Mouse (Mus musculus): Measurements from ENCODE around the gene Dalrd3. TPM values are rescaled to one million over a fixed set of nuclear protein-coding genes. Genes with fewer than 3 reads are reported as not detected.

Dalrd3 gene
- polyA plus RNA-seq, 1 experiment from 2014 or later: 257 TPM

- Histone ChIP-seq H3K36me3 (ENCODE audit: control insufficient read depth, insufficient read depth, low read length) (peaks cover 45% of the 10 kb centered on the region), H3K9me3 (ENCODE audit: control insufficient read depth, low read length) (no peaks in the 10 kb centered on the region), H3K4me2 (ENCODE audit: low read depth, low read length) (peak overlapping the region; percentile 71), H3K4me3 (ENCODE audit: low read depth, low read length) (peak overlapping the region; percentile 46), H3K27ac (ENCODE audit: low read depth, low read length) (peak overlapping the region; percentile 35), H3K4me1 (ENCODE audit: control insufficient read depth, insufficient read depth, low read length) (peaks cover 39% of the 10 kb centered on the region), H3K27me3 (ENCODE audit: control insufficient read depth, insufficient read depth, low read length) (no peaks in the 10 kb centered on the region), H3K9ac (replicated peaks; ENCODE audit: low read depth, low read length) (peak overlapping the region; percentile 53)
- WGBS: 1% methylated on average over 40 of the region's 40 CpGs
- peak; percentile 5; the same call in 1 of the 2 replicates for ATAC-seq (ENCODE audit: low read depth)
Observed at GRCm38 (mm10) chr9:108570207-108570896, 666 bp downstream of the Dalrd3 start.

DNA sequence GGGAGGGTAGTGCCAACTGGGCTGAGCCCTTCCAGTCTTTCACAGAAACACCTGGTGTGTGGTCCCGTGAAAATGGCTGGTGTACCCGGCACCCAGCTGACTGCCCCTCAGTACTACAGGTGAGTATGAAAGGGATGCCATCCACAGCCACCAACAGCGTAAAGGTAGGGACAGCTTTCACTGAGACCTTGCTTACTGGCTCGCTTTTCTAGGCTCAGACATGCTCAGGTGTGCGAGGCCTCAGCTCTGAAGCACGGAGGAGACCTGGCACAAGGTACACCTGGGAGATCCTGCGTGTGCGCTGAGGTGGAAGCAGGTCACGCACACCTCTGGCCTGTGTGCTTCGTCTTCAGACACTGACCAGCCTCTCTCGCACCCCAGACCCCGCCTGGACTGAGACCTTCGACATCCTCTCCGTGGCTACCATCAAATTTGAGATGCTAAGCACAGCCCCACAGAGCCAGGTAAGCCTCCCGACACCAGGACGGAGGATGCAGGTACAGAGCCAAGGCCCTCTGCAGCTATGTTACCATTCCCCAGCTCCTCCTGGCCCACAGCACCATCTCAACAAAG is 1.8 kb downstream of the Dalrd3 start:
- ATAC-seq (ENCODE audit: low read depth): no peak
- Histone ChIP-seq H3K4me3 (ENCODE audit: low read depth, low read length) (no peak overlapping the region), H3K4me1 (ENCODE audit: control insufficient read depth, insufficient read depth, low read length) (peaks cover 42% of the 10 kb centered on the region), H3K36me3 (ENCODE audit: control insufficient read depth, insufficient read depth, low read length) (peaks cover 45% of the 10 kb centered on the region), H3K9ac (replicated peaks; ENCODE audit: low read depth, low read length) (no peak overlapping the region), H3K27ac (ENCODE audit: low read depth, low read length) (no peak overlapping the region), H3K27me3 (ENCODE audit: control insufficient read depth, insufficient read depth, low read length) (no peaks in the 10 kb centered on the region), H3K4me2 (ENCODE audit: low read depth, low read length) (no peak overlapping the region), H3K9me3 (ENCODE audit: control insufficient read depth, low read length) (no peaks in the 10 kb centered on the region)
- WGBS: 96% methylated on average over 16 of the region's 16 CpGs

GRCm38 (mm10) chr9:108572321-108572720 is 2.6 kb downstream of the Dalrd3 start:
- Histone ChIP-seq H3K9me3 (ENCODE audit: control insufficient read depth, low read length) (no peaks in the 10 kb centered on the region), H3K4me2 (ENCODE audit: low read depth, low read length) (no peak overlapping the region), H3K27ac (ENCODE audit: low read depth, low read length) (no peak overlapping the region), H3K36me3 (ENCODE audit: control insufficient read depth, insufficient read depth, low read length) (peaks cover 45% of the 10 kb centered on the region), H3K4me3 (ENCODE audit: low read depth, low read length) (no peak overlapping the region), H3K4me1 (ENCODE audit: control insufficient read depth, insufficient read depth, low read length) (peaks cover 50% of the 10 kb centered on the region), H3K27me3 (ENCODE audit: control insufficient read depth, insufficient read depth, low read length) (no peaks in the 10 kb centered on the region), H3K9ac (replicated peaks; ENCODE audit: low read depth, low read length) (no peak overlapping the region)
- no peak for ATAC-seq (ENCODE audit: low read depth)
- 87% methylated on average over 10 of the region's 10 CpGs for whole genome bisulfite sequencing

DNA sequence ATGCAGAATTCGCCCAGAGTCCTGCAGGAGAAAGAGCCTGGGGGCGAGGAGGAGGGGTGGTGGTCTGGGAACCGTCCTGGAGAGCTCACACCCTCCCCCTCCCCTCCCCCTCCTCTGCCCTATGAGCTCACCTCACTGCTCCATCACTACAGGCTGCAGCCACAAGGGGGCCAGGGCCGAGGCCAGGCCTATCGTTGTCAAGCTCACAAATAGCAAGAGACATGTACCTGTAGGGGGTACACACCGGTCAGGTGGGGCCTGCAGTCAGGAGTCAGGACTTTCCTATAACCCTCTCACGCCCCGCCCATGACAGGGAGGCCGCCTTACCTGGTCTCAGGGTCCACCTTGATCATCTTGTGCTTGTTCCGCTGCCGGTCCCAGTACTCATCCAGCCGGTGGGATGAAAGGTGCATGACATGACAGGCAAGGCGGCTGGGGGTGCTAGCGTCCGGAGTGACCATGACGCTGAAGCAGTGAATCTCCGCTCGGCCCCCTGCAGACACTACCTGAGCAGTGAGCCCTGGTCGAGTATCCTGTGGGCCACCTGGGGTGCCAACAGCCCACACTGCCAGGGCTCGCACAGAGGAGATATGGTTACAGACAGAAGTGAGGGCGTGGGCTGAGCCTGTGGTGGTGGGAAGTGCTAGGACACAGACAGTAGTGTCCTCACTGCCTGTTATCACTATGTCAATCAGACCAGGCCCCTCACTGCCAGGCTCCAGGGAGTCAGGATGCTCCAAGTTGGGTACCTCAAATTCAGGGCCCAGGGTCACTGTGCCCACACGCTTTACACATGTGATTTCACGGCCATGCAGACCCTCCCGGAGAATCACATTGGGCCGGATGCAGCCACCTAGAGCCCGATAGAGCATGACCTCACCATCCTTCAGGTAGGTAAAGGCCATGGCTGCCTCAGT is 4.3 kb downstream of the Dalrd3 start:
- Histone ChIP-seq H3K27me3 (ENCODE audit: control insufficient read depth, insufficient read depth, low read length) (no peaks in the 10 kb centered on the region), H3K4me2 (ENCODE audit: low read depth, low read length) (no peak overlapping the region), H3K27ac (ENCODE audit: low read depth, low read length) (no peak overlapping the region), H3K9me3 (ENCODE audit: control insufficient read depth, low read length) (no peaks in the 10 kb centered on the region), H3K36me3 (ENCODE audit: control insufficient read depth, insufficient read depth, low read length) (peaks cover 45% of the 10 kb centered on the region), H3K4me1 (ENCODE audit: control insufficient read depth, insufficient read depth, low read length) (peaks cover 47% of the 10 kb centered on the region), H3K9ac (replicated peaks; ENCODE audit: low read depth, low read length) (no peak overlapping the region; the same call in 1 of the 2 replicates), H3K4me3 (ENCODE audit: low read depth, low read length) (no peak overlapping the region)
- 58% methylated on average over 25 of the region's 26 CpGs for WGBS
- ATAC-seq (ENCODE audit: low read depth): no peak

- H3K27ac ChIP-seq (ENCODE audit: low read depth, low read length): no peak overlapping the region
- H3K27me3 ChIP-seq (ENCODE audit: control insufficient read depth, insufficient read depth, low read length): no peaks in the 10 kb centered on the region
- peak overlapping the region; percentile 23; the same call in 1 of the 2 replicates for H3K4me2 ChIP-seq (ENCODE audit: low read depth, low read length)
- H3K4me1 ChIP-seq (ENCODE audit: control insufficient read depth, insufficient read depth, low read length): peaks cover 53% of the 10 kb centered on the region
- H3K9ac ChIP-seq (replicated peaks; ENCODE audit: low read depth, low read length): no peak overlapping the region
- H3K36me3 ChIP-seq (ENCODE audit: control insufficient read depth, insufficient read depth, low read length): peaks cover 45% of the 10 kb centered on the region
- no peak overlapping the region for H3K4me3 ChIP-seq (ENCODE audit: low read depth, low read length)
- no peaks in the 10 kb centered on the region for H3K9me3 ChIP-seq (ENCODE audit: control insufficient read depth, low read length)
- ATAC-seq (ENCODE audit: low read depth): no peak
- WGBS: 82% methylated on average over 12 of the region's 12 CpGs
Observed at GRCm38 (mm10) chr9:108574921-108575320, 5.2 kb downstream of the Dalrd3 start.

- no peak for ATAC-seq (ENCODE audit: low read depth)
- Histone ChIP-seq H3K27me3 (ENCODE audit: control insufficient read depth, insufficient read depth, low read length) (no peaks in the 10 kb centered on the region), H3K9me3 (ENCODE audit: control insufficient read depth, low read length) (no peaks in the 10 kb centered on the region), H3K27ac (ENCODE audit: low read depth, low read length) (no peak overlapping the region), H3K36me3 (ENCODE audit: control insufficient read depth, insufficient read depth, low read length) (peaks cover 45% of the 10 kb centered on the region), H3K4me2 (ENCODE audit: low read depth, low read length) (peak overlapping the region; percentile 87), H3K4me3 (ENCODE audit: low read depth, low read length) (no peak overlapping the region), H3K4me1 (ENCODE audit: control insufficient read depth, insufficient read depth, low read length) (peaks cover 48% of the 10 kb centered on the region), H3K9ac (replicated peaks; ENCODE audit: low read depth, low read length) (no peak overlapping the region)
- 89% methylated on average over 37 of the region's 37 CpGs for WGBS
Observed at GRCm38 (mm10) chr9:108575321-108576297, 5.9 kb downstream of the Dalrd3 start.

- Histone ChIP-seq H3K4me1 (ENCODE audit: control insufficient read depth, insufficient read depth, low read length) (peaks cover 46% of the 10 kb centered on the region), H3K9me3 (ENCODE audit: control insufficient read depth, low read length) (no peaks in the 10 kb centered on the region), H3K27ac (ENCODE audit: low read depth, low read length) (no peak overlapping the region), H3K4me2 (ENCODE audit: low read depth, low read length) (peak overlapping the region; percentile 87), H3K9ac (replicated peaks; ENCODE audit: low read depth, low read length) (peak overlapping the region; percentile 97; the same call in 1 of the 2 replicates), H3K4me3 (ENCODE audit: low read depth, low read length) (peak overlapping the region; percentile 57), H3K36me3 (ENCODE audit: control insufficient read depth, insufficient read depth, low read length) (peaks cover 37% of the 10 kb centered on the region), H3K27me3 (ENCODE audit: control insufficient read depth, insufficient read depth, low read length) (no peaks in the 10 kb centered on the region)
- no peak for ATAC-seq (ENCODE audit: low read depth)
- WGBS: 58% methylated on average over 6 of the region's 6 CpGs
Observed at GRCm38 (mm10) chr9:108577025-108577424, 7.3 kb downstream of the Dalrd3 start.

DNA sequence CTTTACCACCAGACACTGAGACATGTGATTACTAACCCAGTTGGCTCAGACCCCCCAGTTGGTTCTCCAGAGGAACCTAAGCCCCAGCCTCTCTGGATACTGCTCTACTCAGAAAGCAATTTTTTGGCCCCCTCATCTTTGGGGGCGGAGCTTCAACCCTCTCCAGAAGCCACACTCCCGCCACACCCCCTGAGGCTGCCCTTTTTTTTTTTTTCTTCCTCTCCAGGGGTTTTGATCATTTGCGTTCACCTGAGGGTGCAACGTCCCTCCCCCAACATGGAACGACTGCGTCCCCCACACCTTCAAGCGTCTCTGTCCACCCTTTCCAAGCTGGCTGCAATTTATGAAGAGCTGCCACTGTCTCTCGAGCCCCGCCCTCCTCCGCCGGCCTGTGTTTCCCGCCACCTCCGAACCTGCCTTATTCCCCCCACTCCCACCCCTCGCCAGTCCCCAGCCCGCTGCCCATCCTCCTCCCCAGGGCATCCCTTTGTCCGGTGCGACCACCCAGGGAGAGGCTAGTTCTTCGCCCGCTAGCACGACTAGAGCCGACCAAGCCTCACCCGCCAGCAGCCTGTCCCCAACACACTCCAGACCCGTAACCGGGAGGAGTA is 8.4 kb downstream of the Dalrd3 start:
- peak overlapping the region; percentile 87 for H3K4me2 ChIP-seq (ENCODE audit: low read depth, low read length)
- peak overlapping the region; percentile 57 for H3K4me3 ChIP-seq (ENCODE audit: low read depth, low read length)
- H3K27ac ChIP-seq (ENCODE audit: low read depth, low read length): peak overlapping the region; percentile 96
- peak; percentile 3; the same call in 1 of the 2 replicates for ATAC-seq (ENCODE audit: low read depth)
- peaks cover 46% of the 10 kb centered on the region for H3K4me1 ChIP-seq (ENCODE audit: control insufficient read depth, insufficient read depth, low read length)
- H3K9me3 ChIP-seq (ENCODE audit: control insufficient read depth, low read length): no peaks in the 10 kb centered on the region
- H3K36me3 ChIP-seq (ENCODE audit: control insufficient read depth, insufficient read depth, low read length): peaks cover 30% of the 10 kb centered on the region
- WGBS: 1% methylated on average over 23 of the region's 24 CpGs
- no peaks in the 10 kb centered on the region for H3K27me3 ChIP-seq (ENCODE audit: control insufficient read depth, insufficient read depth, low read length)
- peak overlapping the region; percentile 97 for H3K9ac ChIP-seq (replicated peaks; ENCODE audit: low read depth, low read length)

Data from neural tube, embryonic 14.5 days (tissue).